Mouse (Mus musculus) forebrain, embryonic 14.5 days (tissue): ENCODE results near the gene AL607142.1. TPM values are rescaled to one million over a fixed set of nuclear protein-coding genes. Genes with fewer than 3 reads are reported as not detected.

Experiments
- ATAC-seq: fragments of 200-750 bp; cut with Nextera tagmentation; 2 replicates; pipeline ENCODE4 v1.8.0; 2017; ENCODE audit warnings: mild to moderate bottlenecking, moderate library complexity
- DNase-seq: peaks from one replicate; pipeline ENCODE4 v3.0.0-alpha.2; 2015; ENCODE audit warnings: low spot score
- H3K27ac ChIP-seq: fragments of 300-500 bp; sonication (generic); 2 replicates; pipeline ENCODE4 v1.5.1; 2014; ENCODE audit warnings: low read depth, mild to moderate bottlenecking, control low read depth, low read length, moderate library complexity
- H3K27me3 ChIP-seq: fragments of 300-500 bp; sonication (generic); replicated peaks from 2 replicates; pipeline ENCODE4 v1.6.1; 2014; ENCODE audit warnings: low read length, control low read depth, mixed read lengths; ENCODE audit not compliant: control insufficient read depth, insufficient read depth
- H3K36me3 ChIP-seq: fragments of 300-500 bp; sonication (generic); 2 replicates; pipeline ENCODE4 v1.6.1; 2014; ENCODE audit warnings: low read length, control low read depth; ENCODE audit not compliant: control insufficient read depth, insufficient read depth
- H3K4me1 ChIP-seq: fragments of 300-500 bp; sonication (generic); 2 replicates; pipeline ENCODE4 v1.6.1; 2014; ENCODE audit warnings: antibody characterized with exemption, low read length, control low read depth; ENCODE audit not compliant: control insufficient read depth, insufficient read depth
- H3K4me2 ChIP-seq: fragments of 300-500 bp; sonication (generic); 2 replicates; pipeline ENCODE4 v1.6.1; 2014; ENCODE audit warnings: mild to moderate bottlenecking, control low read depth, low read length
- H3K4me3 ChIP-seq: fragments of 300-500 bp; sonication (generic); 2 replicates; pipeline ENCODE4 v1.5.1; 2014; ENCODE audit warnings: low read depth, low read length, control low read depth
- H3K9ac ChIP-seq: fragments of 300-500 bp; sonication (generic); 2 replicates; pipeline ENCODE4 v1.6.1; 2014; ENCODE audit warnings: mild to moderate bottlenecking, low read length, control low read depth, moderate library complexity
- H3K9me3 ChIP-seq: fragments of 300-500 bp; sonication (generic); replicated peaks from 2 replicates; pipeline ENCODE4 v1.6.1; 2016; ENCODE audit warnings: low read length, control low read depth, mixed read lengths; ENCODE audit not compliant: control insufficient read depth
- WGBS: fragments of 180-500 bp; shearing (Covaris S2); extraction: QIAGEN DNeasy Blood & Tissue Kit; methylation state at CpG from one replicate; pipeline ENCODE4 v1.1.7; 2014; 5-methylcytosine and 5-hydroxymethylcytosine counted together
- polyA plus RNA-seq: library from polyadenylated mRNA; unstranded; fragments of >200 nt; fragmentation: Nextera tagmentation; extraction: Ambion mirVana; gene quantifications from 2 replicates; pipeline ENCODE4 v1.2.1, GENCODE M21; 2014

AL607142.1 gene
- polyA plus RNA-seq, 1 experiment from 2014 or later, result not detected

- Histone ChIP-seq H3K4me2 (no peak overlapping the region), H3K36me3 (no peaks in the 10 kb centered on the region), H3K27ac (no peak overlapping the region), H3K27me3 (peaks cover 29% of the 10 kb centered on the region), H3K9me3 (no peaks in the 10 kb centered on the region), H3K9ac (no peak overlapping the region), H3K4me3 (no peak overlapping the region), H3K4me1 (0 out of 2 replicates have a peak, but pooled peaks cover 2% of the 10 kb centered on the region)
- no peak for DNase-seq
- WGBS, result 83% methylated on average over 4 of the region's 4 CpGs
- ATAC-seq, result no peak
Measured at GRCm38 (mm10) chr4:120036294-120036693, 28.5 kb upstream of the AL607142.1 start.

GRCm38 (mm10) chr4:120037007-120037406 is 27.8 kb upstream of the AL607142.1 start:
- Histone ChIP-seq H3K27ac (no peak overlapping the region), H3K4me1 (0 out of 2 replicates have a peak, but pooled peaks cover 2% of the 10 kb centered on the region), H3K9ac (no peak overlapping the region), H3K27me3 (peaks cover 22% of the 10 kb centered on the region), H3K9me3 (no peaks in the 10 kb centered on the region), H3K4me2 (no peak overlapping the region), H3K36me3 (no peaks in the 10 kb centered on the region), H3K4me3 (no peak overlapping the region)
- DNase-seq, result no peak
- no peak for ATAC-seq
- WGBS, result 54% methylated on average over 7 of the region's 7 CpGs

- Histone ChIP-seq H3K36me3 (no peaks in the 10 kb centered on the region), H3K9me3 (no peaks in the 10 kb centered on the region), H3K27me3 (no peaks in the 10 kb centered on the region), H3K9ac (no peak overlapping the region), H3K27ac (no peak overlapping the region), H3K4me1 (peaks cover 9% of the 10 kb centered on the region), H3K4me3 (no peak overlapping the region), H3K4me2 (no peak overlapping the region)
- DNase-seq (no peak), ATAC-seq (no peak)
- WGBS, result 85% methylated on average over 2 of the region's 2 CpGs
Measured at GRCm38 (mm10) chr4:120041520-120041919, 23.3 kb upstream of the AL607142.1 start.

DNA sequence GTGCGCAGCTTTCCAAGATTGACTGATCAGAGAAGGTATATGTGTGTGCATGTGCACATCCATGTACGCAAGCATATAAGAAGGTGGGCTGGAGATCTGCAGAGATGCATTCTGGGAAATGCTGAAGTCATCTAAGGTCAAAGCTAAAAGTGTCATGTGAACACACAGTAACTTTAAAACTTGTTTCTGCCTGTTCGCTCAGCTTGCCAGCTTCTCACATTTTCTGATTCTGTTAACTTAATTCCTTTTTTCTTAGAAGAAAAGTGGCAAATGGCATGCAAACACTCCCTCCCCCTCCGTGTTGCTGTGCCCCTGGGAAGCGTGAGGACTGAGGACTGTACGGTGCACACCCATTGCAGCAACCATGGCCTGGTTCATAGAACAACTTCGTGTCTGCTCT is 22.3 kb upstream of the AL607142.1 start:
- H3K4me3 ChIP-seq, result no peak overlapping the region
- H3K4me2 ChIP-seq, result no peak overlapping the region
- DNase-seq, result no peak
- peaks cover 9% of the 10 kb centered on the region for H3K4me1 ChIP-seq
- no peaks in the 10 kb centered on the region for H3K27me3 ChIP-seq
- no peak overlapping the region for H3K9ac ChIP-seq
- no peak for ATAC-seq
- H3K27ac ChIP-seq, result no peak overlapping the region
- H3K36me3 ChIP-seq, result no peaks in the 10 kb centered on the region
- WGBS, result 87% methylated on average over 7 of the region's 7 CpGs
- no peaks in the 10 kb centered on the region for H3K9me3 ChIP-seq

- no peak overlapping the region for H3K9ac ChIP-seq
- no peaks in the 10 kb centered on the region for H3K27me3 ChIP-seq
- WGBS, result 78% methylated on average over 5 of the region's 5 CpGs
- H3K4me1 ChIP-seq, result peaks cover 9% of the 10 kb centered on the region
- H3K27ac ChIP-seq, result peak overlapping the region; percentile 85
- no peaks in the 10 kb centered on the region for H3K9me3 ChIP-seq
- ATAC-seq, result peak; percentile 21; the same call in 1 of the 2 replicates
- no peaks in the 10 kb centered on the region for H3K36me3 ChIP-seq
- no peak for DNase-seq
- H3K4me2 ChIP-seq, result no peak overlapping the region
- no peak overlapping the region for H3K4me3 ChIP-seq
Measured at GRCm38 (mm10) chr4:120044612-120045011, 20.2 kb upstream of the AL607142.1 start.

- H3K9me3 ChIP-seq, result no peaks in the 10 kb centered on the region
- H3K27ac ChIP-seq, result peak overlapping the region; percentile 85
- H3K4me2 ChIP-seq, result no peak overlapping the region
- WGBS, result 16% methylated on average over 5 of the region's 5 CpGs
- ATAC-seq, result peak; percentile 79; the same call in 1 of the 2 replicates
- no peak overlapping the region for H3K9ac ChIP-seq
- no peaks in the 10 kb centered on the region for H3K27me3 ChIP-seq
- H3K4me1 ChIP-seq, result peaks cover 9% of the 10 kb centered on the region
- peak; percentile 87 for DNase-seq
- H3K36me3 ChIP-seq, result no peaks in the 10 kb centered on the region
- H3K4me3 ChIP-seq, result no peak overlapping the region
Measured at GRCm38 (mm10) chr4:120045131-120045537, 19.7 kb upstream of the AL607142.1 start.

- no peaks in the 10 kb centered on the region for H3K36me3 ChIP-seq
- no peaks in the 10 kb centered on the region for H3K9me3 ChIP-seq
- peak overlapping the region; percentile 85 for H3K27ac ChIP-seq
- H3K9ac ChIP-seq, result no peak overlapping the region
- no peak overlapping the region for H3K4me2 ChIP-seq
- no peaks in the 10 kb centered on the region for H3K27me3 ChIP-seq
- DNase-seq (no peak), ATAC-seq (no peak)
- 88% methylated on average over 7 of the region's 7 CpGs for WGBS
- H3K4me1 ChIP-seq, result peaks cover 9% of the 10 kb centered on the region
- H3K4me3 ChIP-seq, result no peak overlapping the region
Measured at GRCm38 (mm10) chr4:120045871-120046270, 18.9 kb upstream of the AL607142.1 start.

- Histone ChIP-seq H3K9me3 (no peaks in the 10 kb centered on the region), H3K4me3 (no peak overlapping the region), H3K27ac (no peak overlapping the region), H3K4me2 (no peak overlapping the region), H3K4me1 (peaks cover 9% of the 10 kb centered on the region), H3K36me3 (no peaks in the 10 kb centered on the region), H3K9ac (no peak overlapping the region), H3K27me3 (no peaks in the 10 kb centered on the region)
- ATAC-seq (no peak), DNase-seq (no peak)
- 30% methylated on average over 4 of the region's 4 CpGs for WGBS
Measured at GRCm38 (mm10) chr4:120047060-120047459, 17.7 kb upstream of the AL607142.1 start.

GRCm38 (mm10) chr4:120048274-120048673 is 16.5 kb upstream of the AL607142.1 start:
- ATAC-seq (no peak), DNase-seq (no peak)
- no peak overlapping the region for H3K9ac ChIP-seq
- WGBS, result 81% methylated on average over 4 of the region's 4 CpGs
- no peak overlapping the region for H3K27ac ChIP-seq
- peaks cover 9% of the 10 kb centered on the region for H3K4me1 ChIP-seq
- no peaks in the 10 kb centered on the region for H3K9me3 ChIP-seq
- H3K4me3 ChIP-seq, result no peak overlapping the region
- H3K4me2 ChIP-seq, result no peak overlapping the region
- no peaks in the 10 kb centered on the region for H3K36me3 ChIP-seq
- H3K27me3 ChIP-seq, result no peaks in the 10 kb centered on the region
